Comparison of ENCODE assay signal across 19 mouse cellular contexts in the genomic region with DNA sequence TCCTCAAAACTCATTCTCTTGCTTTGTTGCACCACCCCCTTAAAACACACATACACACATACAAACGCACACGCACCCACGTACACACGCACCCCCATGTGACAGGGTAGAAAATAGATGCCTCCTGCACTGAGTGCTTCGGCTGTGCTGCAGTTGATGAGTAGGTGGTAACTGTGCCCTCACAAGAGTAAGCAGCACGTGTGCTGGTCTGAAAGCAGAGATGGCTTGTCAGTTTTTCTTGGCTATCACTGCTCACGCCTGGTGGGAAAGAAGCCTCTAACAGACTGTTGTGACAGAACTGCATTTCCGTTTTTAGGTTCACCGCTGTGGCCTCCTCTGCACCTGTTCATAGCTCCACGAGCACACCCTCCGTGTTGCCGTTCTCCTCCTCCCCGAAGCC. TPM values are rescaled to one million over a fixed set of nuclear protein-coding genes. Genes with fewer than 3 reads are reported as not detected.
A peak's percentile ranks its signal among the peaks of the same experiment; 100 is the strongest.
DNase-seq lines count a peak whose midpoint lies in the region; ATAC-seq and TF ChIP-seq lines count a peak whose summit lies in the region.
"Had no signal": no experiment of that assay in that cellular context is flagged by ENCODE, and none has a peak within 500 bp of the region (broad histone marks: within the 10 kb centered on the region; RNA-seq: fewer than 3 reads in every experiment).

No protein-coding gene starts in this region.

- H3K9ac ChIP-seq in hindbrain, postnatal 0 days (replicated peaks; ENCODE audit: low read length): no peak overlapping the region
- H3K9ac ChIP-seq: embryonic facial prominence, embryonic 15.5 days; forebrain, embryonic 13.5 days; hindbrain, embryonic 15.5 days; lung, embryonic 14.5 days; neural tube, embryonic 13.5 days had no signal

- H3K36me3 ChIP-seq in hindbrain, postnatal 0 days (ENCODE audit: insufficient read depth, low read length): peaks cover 77% of the 10 kb centered on the region

- H3K27me3 ChIP-seq in hindbrain, postnatal 0 days (ENCODE audit: insufficient read depth, low read length): no peaks in the 10 kb centered on the region
- H3K27me3 ChIP-seq: embryonic facial prominence, embryonic 15.5 days; forebrain, embryonic 13.5 days; hindbrain, embryonic 15.5 days; megakaryocyte, embryonic 14.5 days; neural tube, embryonic 13.5 days had no signal

- peak; percentile 27 to 58 for DNase-seq in frontal cortex, postnatal 14 days (ENCODE audit: low spot score in 2 of 2)
- peak; percentile 61 to 79 for DNase-seq in layer of hippocampus, adult 8-10 months (ENCODE audit: low spot score in 2 of 2)
- peak; percentile 20 to 89 for DNase-seq in left cerebral cortex, adult 8-10 months (ENCODE audit: low spot score in 2 of 2)
- DNase-seq in right cerebral cortex, postnatal 25 days: peak; percentile 63
- no peak for DNase-seq in hindbrain, postnatal 0 days (ENCODE audit: low spot score)
- no peak for DNase-seq in lung, adult 2 months
- no peak for DNase-seq in cerebellum, adult 8-10 months
- DNase-seq: adrenal gland, adult 8-10 months; cerebellum, adult 18-20 months; kidney, adult 11 months; kidney, postnatal 4 days; lung, embryonic 14.5 days had no signal

- no peak for ATAC-seq in hindbrain, postnatal 0 days
- ATAC-seq: CD4-positive, CD25-positive, alpha-beta regulatory T cell, adult 4 months; forebrain, embryonic 13.5 days had no signal

- no peak for TF ChIP-seq CTCF in hindbrain, postnatal 0 days (IDR thresholded peaks at IDR 0.05; ENCODE audit: low read depth)
- no peak for TF ChIP-seq CTCF in lung, adult 2 months (IDR thresholded peaks at IDR 0.05; ENCODE audit: insufficient read depth, low read length)

- H3K4me2 ChIP-seq in hindbrain, postnatal 0 days (ENCODE audit: low read depth, low read length): no peak overlapping the region
- H3K4me2 ChIP-seq: embryonic facial prominence, embryonic 15.5 days; forebrain, embryonic 13.5 days; heart, embryonic 11.5 days; hindbrain, embryonic 15.5 days; lung, embryonic 14.5 days; neural tube, embryonic 13.5 days had no signal

- 96% methylated on average over 13 of the region's 13 CpGs for WGBS in hindbrain, postnatal 0 days
- 95% methylated on average over 13 of the region's 13 CpGs for WGBS in lung, adult 2 months

- no peaks in the 10 kb centered on the region for H3K4me1 ChIP-seq in hindbrain, postnatal 0 days (ENCODE audit: insufficient read depth, low read length)
- no peaks in the 10 kb centered on the region; the same call in 1 of the 2 replicates for H3K4me1 ChIP-seq in lung, adult 2 months (ENCODE audit: control insufficient read depth, insufficient read depth, low read length)
- H3K4me1 ChIP-seq: embryonic facial prominence, embryonic 15.5 days; forebrain, embryonic 13.5 days; hindbrain, embryonic 15.5 days; megakaryocyte, embryonic 14.5 days; neural tube, embryonic 13.5 days had no signal

- H3K4me3 ChIP-seq in hindbrain, postnatal 0 days (ENCODE audit: low read length): no peak overlapping the region
- no peak overlapping the region for H3K4me3 ChIP-seq in lung, adult 2 months (replicated peaks; ENCODE audit: extremely low read depth, low read depth, low read length)
- H3K4me3 ChIP-seq: embryonic facial prominence, embryonic 15.5 days; forebrain, embryonic 13.5 days; hindbrain, embryonic 15.5 days; megakaryocyte, embryonic 14.5 days; neural tube, embryonic 13.5 days had no signal

- no peak overlapping the region for H3K27ac ChIP-seq in hindbrain, postnatal 0 days
- H3K27ac ChIP-seq: embryonic facial prominence, embryonic 15.5 days; forebrain, embryonic 13.5 days; hindbrain, embryonic 15.5 days; neural tube, embryonic 13.5 days had no signal

- no peak for TF ChIP-seq POLR2A in lung, adult 2 months (IDR thresholded peaks at IDR 0.05; ENCODE audit: borderline replicate concordance, extremely low read depth, low read depth, low read length)

- no peaks in the 10 kb centered on the region for H3K9me3 ChIP-seq in hindbrain, postnatal 0 days (ENCODE audit: low read length)
- H3K9me3 ChIP-seq: embryonic facial prominence, embryonic 15.5 days; forebrain, embryonic 13.5 days; hindbrain, embryonic 15.5 days; megakaryocyte, embryonic 14.5 days; neural tube, embryonic 13.5 days had no signal

RNA-seq across cellular contexts. Expression of a gene that starts 21.8 kb away (rescaled TPM):
- 10 to 100 TPM; 62.3 to 69.6 (median 68.0) TPM for total RNA-seq in layer of hippocampus, adult 8-10 months (2022)
- 10 to 100 TPM; 50.5 to 74.7 (median 65.5) TPM for total RNA-seq in left cerebral cortex, adult 8-10 months (2022)
- 26.2 and 29.3 TPM in 2 replicates for total RNA-seq in hindbrain, postnatal 0 days (2014; rRNA removed)
- polyA plus RNA-seq in hindbrain, postnatal 0 days (2015; fragmentation: Nextera tagmentation; extraction: Ambion mirVana): 65.3 and 67.4 TPM in 2 replicates
- polyA plus RNA-seq in lung, adult 2 months (2012; rRNA removed): 31.6 and 35.1 TPM in 2 replicates

RNA-seq across cellular contexts. Expression of a gene that starts 46.1 kb away (rescaled TPM):
- total RNA-seq in layer of hippocampus, adult 8-10 months (2022): 1 to 10 TPM; 6.8 to 8.3 (median 7.7) TPM
- total RNA-seq in left cerebral cortex, adult 8-10 months (2022): 1 to 10 TPM; 8.2 to 9.7 (median 9.2) TPM
- 13.2 and 15.5 TPM in 2 replicates for total RNA-seq in hindbrain, postnatal 0 days (2014; rRNA removed)
- 16.2 and 18.2 TPM in 2 replicates for polyA plus RNA-seq in hindbrain, postnatal 0 days (2015; fragmentation: Nextera tagmentation; extraction: Ambion mirVana)
- 3.5 and 9.0 TPM in 2 replicates for polyA plus RNA-seq in lung, adult 2 months (2012; rRNA removed)

Comparison
In these comparisons a context has a peak if more than half of its experiments do, and no peak if none do; other contexts are left out.
1. DNase-seq: peak in frontal cortex, postnatal 14 days (2 of 2), layer of hippocampus, adult 8-10 months (2 of 2), left cerebral cortex, adult 8-10 months (2 of 2) and right cerebral cortex, postnatal 25 days (single experiment); none in hindbrain, postnatal 0 days (single experiment), lung, adult 2 months (single experiment) and cerebellum, adult 8-10 months (single experiment).